Mouse (Mus musculus) intestine, embryonic 16.5 days (tissue): Measurements from ENCODE around the gene Wfdc21. TPM values are rescaled to one million over a fixed set of nuclear protein-coding genes. Genes with fewer than 3 reads are reported as not detected.

Experiments used
- ATAC-seq: fragments of 200-750 bp; cut with Nextera tagmentation; 2 replicates; pipeline ENCODE4 v1.8.0; 2017; ENCODE audit warnings: moderate TSS enrichment, moderate library complexity
- H3K27ac ChIP-seq: fragments of 300-500 bp; sonication (generic); 2 replicates; pipeline ENCODE4 v1.5.1; 2014; ENCODE audit warnings: mild to moderate bottlenecking, low read length
- H3K27me3 ChIP-seq: fragments of 300-500 bp; sonication (generic); replicated peaks from 2 replicates; pipeline ENCODE4 v1.6.1; 2014; ENCODE audit warnings: low read length, control low read depth, mixed read lengths; ENCODE audit not compliant: control insufficient read depth, insufficient read depth
- H3K36me3 ChIP-seq: fragments of 300-500 bp; sonication (generic); 2 replicates; pipeline ENCODE4 v1.6.1; 2014; ENCODE audit warnings: low read length, control low read depth; ENCODE audit not compliant: control insufficient read depth, insufficient read depth
- H3K4me1 ChIP-seq: fragments of 300-500 bp; sonication (generic); 2 replicates; pipeline ENCODE4 v1.6.1; 2014; ENCODE audit warnings: low read length, control low read depth, mixed read lengths; ENCODE audit not compliant: control insufficient read depth, insufficient read depth
- H3K4me2 ChIP-seq: fragments of 300-500 bp; sonication (generic); 2 replicates; pipeline ENCODE4 v1.6.1; 2014; ENCODE audit warnings: low read depth, low read length, control low read depth
- H3K4me3 ChIP-seq: fragments of 300-500 bp; sonication (generic); 2 replicates; pipeline ENCODE4 v1.5.1; 2014; ENCODE audit warnings: mild to moderate bottlenecking, low read length
- H3K9ac ChIP-seq: fragments of 300-500 bp; sonication (generic); 2 replicates; pipeline ENCODE4 v1.6.1; 2014; ENCODE audit warnings: low read depth, low read length
- H3K9me3 ChIP-seq: fragments of 300-500 bp; sonication (generic); 2 replicates; pipeline ENCODE4 v1.6.1; 2016; ENCODE audit warnings: low read length, control low read depth; ENCODE audit not compliant: control insufficient read depth
- WGBS: fragments of 180-500 bp; shearing (Covaris S2); extraction: QIAGEN DNeasy Blood & Tissue Kit; methylation state at CpG from one replicate; pipeline ENCODE4 v1.1.7; 2014; 5-methylcytosine and 5-hydroxymethylcytosine counted together
- polyA plus RNA-seq: library from polyadenylated mRNA; unstranded; fragments of >200 nt; fragmentation: Nextera tagmentation; extraction: Ambion mirVana; gene quantifications from 2 replicates; pipeline ENCODE4 v1.2.1, GENCODE M21; 2015

The Wfdc21 gene
- polyA plus RNA-seq, 1 experiment from 2014 or later, result 0.60 TPM

- Histone ChIP-seq H3K9me3 (no peaks in the 10 kb centered on the region), H3K36me3 (no peaks in the 10 kb centered on the region), H3K4me1 (no peaks in the 10 kb centered on the region), H3K27me3 (no peaks in the 10 kb centered on the region), H3K9ac (no peak overlapping the region), H3K4me2 (no peak overlapping the region), H3K4me3 (no peak overlapping the region), H3K27ac (no peak overlapping the region)
- 64% methylated on average over 4 of the region's 4 CpGs for WGBS
- no peak for ATAC-seq
These were observed 588 bp upstream of the Wfdc21 start for GRCm38 (mm10) chr11:83746152-83746551.

- Histone ChIP-seq H3K9ac (no peak overlapping the region), H3K4me2 (no peak overlapping the region), H3K9me3 (no peaks in the 10 kb centered on the region), H3K36me3 (no peaks in the 10 kb centered on the region), H3K27ac (no peak overlapping the region), H3K4me3 (no peak overlapping the region), H3K27me3 (no peaks in the 10 kb centered on the region), H3K4me1 (no peaks in the 10 kb centered on the region)
- ATAC-seq, result no peak
- WGBS, result 70% methylated on average over 6 of the region's 6 CpGs
These were observed 881 bp downstream of the Wfdc21 start for GRCm38 (mm10) chr11:83747376-83748265.

- H3K4me2 ChIP-seq, result peak within 1 kb of the TSS; percentile 52
- ATAC-seq, result peak; percentile 96
- peaks cover 4% of the 10 kb centered on the region; the same call in 1 of the 2 replicates for H3K4me1 ChIP-seq
- H3K4me3 ChIP-seq, result peak within 1 kb of the TSS; percentile 88
- H3K36me3 ChIP-seq, result peaks cover 4% of the 10 kb centered on the region; the same call in 1 of the 2 replicates
- H3K27me3 ChIP-seq, result no peaks in the 10 kb centered on the region
- peak within 1 kb of the TSS; percentile 82 for H3K27ac ChIP-seq
- no peaks in the 10 kb centered on the region for H3K9me3 ChIP-seq
- under 1% methylated on average over 45 of the region's 47 CpGs for WGBS
- H3K9ac ChIP-seq, result peak within 1 kb of the TSS; percentile 86
These were observed 6.9 kb downstream of the Wfdc21 start, which contains the start of gene Heatr6 for GRCm38 (mm10) chr11:83753581-83754181. Gene Heatr6, plus strand, starts transcription at chr11:83753696.

DNA sequence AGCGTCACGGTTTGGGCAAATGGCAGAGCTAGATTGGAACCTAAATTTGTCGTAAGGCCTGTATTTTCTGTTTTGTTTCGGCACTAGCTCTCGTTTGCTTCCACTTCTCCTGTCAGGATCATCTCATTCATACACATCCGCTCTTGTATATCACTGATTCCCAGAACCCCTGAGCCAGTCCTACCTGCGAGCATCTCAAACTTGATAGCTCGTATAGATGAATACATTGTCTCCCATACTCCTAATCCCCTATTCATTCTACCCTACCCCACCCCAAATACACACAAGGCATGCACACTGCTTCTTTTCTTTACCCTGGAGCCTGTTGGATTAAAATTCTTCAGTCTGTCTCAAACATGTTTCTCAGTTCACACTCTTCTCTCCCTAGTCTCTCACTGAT, 7.5 kb downstream of the Wfdc21 start:
- peaks cover 4% of the 10 kb centered on the region; the same call in 1 of the 2 replicates for H3K36me3 ChIP-seq
- WGBS, result 4% methylated on average over 8 of the region's 8 CpGs
- no peaks in the 10 kb centered on the region for H3K9me3 ChIP-seq
- no peaks in the 10 kb centered on the region for H3K27me3 ChIP-seq
- peaks cover 4% of the 10 kb centered on the region; the same call in 1 of the 2 replicates for H3K4me1 ChIP-seq
- no peak for ATAC-seq
- peak overlapping the region; percentile 52 for H3K4me2 ChIP-seq
- peak overlapping the region; percentile 82 for H3K27ac ChIP-seq
- H3K9ac ChIP-seq, result peak overlapping the region; percentile 86
- H3K4me3 ChIP-seq, result peak overlapping the region; percentile 88

GRCm38 (mm10) chr11:83767306-83767705, 20.6 kb downstream of the Wfdc21 start:
- Histone ChIP-seq H3K4me3 (no peak overlapping the region), H3K9ac (no peak overlapping the region), H3K9me3 (no peaks in the 10 kb centered on the region), H3K27me3 (no peaks in the 10 kb centered on the region), H3K4me2 (no peak overlapping the region), H3K27ac (no peak overlapping the region), H3K36me3 (peaks cover 25% of the 10 kb centered on the region), H3K4me1 (no peaks in the 10 kb centered on the region)
- no peak for ATAC-seq
- 86% methylated on average over 9 of the region's 9 CpGs for WGBS

DNA sequence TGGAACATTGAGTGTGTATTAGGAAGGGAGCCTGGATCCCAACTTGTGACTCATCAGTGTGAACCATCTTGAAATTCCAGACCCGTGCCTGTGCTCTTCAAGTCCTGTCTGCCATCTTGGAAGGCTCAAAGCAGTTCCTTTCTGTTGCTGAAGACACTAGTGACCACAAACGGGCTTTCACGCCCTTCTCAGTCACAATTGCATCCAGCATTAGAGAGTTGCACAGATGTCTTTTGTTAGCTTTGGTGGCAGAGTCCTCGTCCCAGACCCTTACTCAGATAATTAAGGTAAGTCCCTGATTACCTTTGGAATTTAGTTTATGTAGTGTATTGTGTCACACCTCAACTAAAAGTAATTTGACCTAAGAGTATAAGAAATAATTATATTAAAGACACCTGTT, 22.2 kb downstream of the Wfdc21 start:
- ATAC-seq, result no peak
- 93% methylated on average over 4 of the region's 4 CpGs for WGBS
- H3K4me3 ChIP-seq, result no peak overlapping the region
- H3K4me2 ChIP-seq, result no peak overlapping the region
- peaks cover 17% of the 10 kb centered on the region for H3K36me3 ChIP-seq
- H3K4me1 ChIP-seq, result no peaks in the 10 kb centered on the region
- no peaks in the 10 kb centered on the region for H3K9me3 ChIP-seq
- H3K9ac ChIP-seq, result no peak overlapping the region
- H3K27ac ChIP-seq, result no peak overlapping the region
- H3K27me3 ChIP-seq, result no peaks in the 10 kb centered on the region

- Histone ChIP-seq H3K9me3 (no peaks in the 10 kb centered on the region), H3K4me2 (no peak overlapping the region), H3K4me3 (no peak overlapping the region), H3K27ac (no peak overlapping the region), H3K4me1 (no peaks in the 10 kb centered on the region), H3K9ac (no peak overlapping the region), H3K36me3 (peaks cover 16% of the 10 kb centered on the region), H3K27me3 (no peaks in the 10 kb centered on the region)
- WGBS, result 94% methylated on average over 7 of the region's 7 CpGs
- ATAC-seq, result no peak
These were observed 24.3 kb downstream of the Wfdc21 start for GRCm38 (mm10) chr11:83771014-83771413.

GRCm38 (mm10) chr11:83772341-83772740, 25.6 kb downstream of the Wfdc21 start:
- Histone ChIP-seq H3K27me3 (no peaks in the 10 kb centered on the region), H3K4me1 (no peaks in the 10 kb centered on the region), H3K9me3 (no peaks in the 10 kb centered on the region), H3K4me2 (no peak overlapping the region), H3K36me3 (peaks cover 20% of the 10 kb centered on the region), H3K9ac (no peak overlapping the region), H3K27ac (no peak overlapping the region), H3K4me3 (no peak overlapping the region)
- ATAC-seq, result no peak
- WGBS, result 94% methylated on average over 6 of the region's 6 CpGs

DNA sequence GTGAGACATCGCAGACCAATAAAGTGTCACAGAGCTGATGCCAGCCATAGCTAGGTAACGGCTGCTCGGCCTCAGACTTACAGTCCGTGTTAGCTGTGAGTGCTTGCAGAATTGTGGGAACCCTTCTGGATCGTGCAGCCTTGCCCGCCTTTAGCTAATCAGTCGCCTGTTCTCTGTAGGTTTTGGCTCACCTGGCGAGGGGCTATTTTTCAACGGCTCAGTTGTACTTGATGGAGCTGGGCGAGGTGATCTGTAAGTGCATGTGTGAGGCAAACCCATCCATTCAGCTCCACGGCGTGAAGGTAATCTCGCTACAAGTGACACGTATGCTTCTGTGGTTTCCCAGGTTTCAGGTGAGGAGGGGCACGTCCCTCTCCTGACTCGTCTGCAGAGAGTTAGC, 27.0 kb downstream of the Wfdc21 start:
- Histone ChIP-seq H3K4me2 (no peak overlapping the region), H3K4me1 (no peaks in the 10 kb centered on the region), H3K9ac (no peak overlapping the region), H3K27me3 (no peaks in the 10 kb centered on the region), H3K9me3 (no peaks in the 10 kb centered on the region), H3K36me3 (peaks cover 21% of the 10 kb centered on the region), H3K27ac (no peak overlapping the region), H3K4me3 (no peak overlapping the region)
- WGBS, result 90% methylated on average over 16 of the region's 16 CpGs
- ATAC-seq, result no peak
